Mouse (Mus musculus) intestine, embryonic 16.5 days (tissue): ENCODE measurements around the gene Polr2c. TPM values are rescaled to one million over a fixed set of nuclear protein-coding genes. Genes with fewer than 3 reads are reported as not detected.

Experiments
- ATAC-seq: fragments of 200-750 bp; cut with Nextera tagmentation; 2 replicates; pipeline ENCODE4 v1.8.0; 2017; ENCODE audit warnings: moderate TSS enrichment, moderate library complexity
- H3K27ac ChIP-seq: fragments of 300-500 bp; sonication (generic); 2 replicates; pipeline ENCODE4 v1.5.1; 2014; ENCODE audit warnings: mild to moderate bottlenecking, low read length
- H3K27me3 ChIP-seq: fragments of 300-500 bp; sonication (generic); replicated peaks from 2 replicates; pipeline ENCODE4 v1.6.1; 2014; ENCODE audit warnings: low read length, control low read depth, mixed read lengths; ENCODE audit not compliant: control insufficient read depth, insufficient read depth
- H3K36me3 ChIP-seq: fragments of 300-500 bp; sonication (generic); 2 replicates; pipeline ENCODE4 v1.6.1; 2014; ENCODE audit warnings: low read length, control low read depth; ENCODE audit not compliant: control insufficient read depth, insufficient read depth
- H3K4me1 ChIP-seq: fragments of 300-500 bp; sonication (generic); 2 replicates; pipeline ENCODE4 v1.6.1; 2014; ENCODE audit warnings: low read length, control low read depth, mixed read lengths; ENCODE audit not compliant: control insufficient read depth, insufficient read depth
- H3K4me2 ChIP-seq: fragments of 300-500 bp; sonication (generic); 2 replicates; pipeline ENCODE4 v1.6.1; 2014; ENCODE audit warnings: low read depth, low read length, control low read depth
- H3K4me3 ChIP-seq: fragments of 300-500 bp; sonication (generic); 2 replicates; pipeline ENCODE4 v1.5.1; 2014; ENCODE audit warnings: mild to moderate bottlenecking, low read length
- H3K9ac ChIP-seq: fragments of 300-500 bp; sonication (generic); 2 replicates; pipeline ENCODE4 v1.6.1; 2014; ENCODE audit warnings: low read depth, low read length
- H3K9me3 ChIP-seq: fragments of 300-500 bp; sonication (generic); 2 replicates; pipeline ENCODE4 v1.6.1; 2016; ENCODE audit warnings: low read length, control low read depth; ENCODE audit not compliant: control insufficient read depth
- WGBS: fragments of 180-500 bp; shearing (Covaris S2); extraction: QIAGEN DNeasy Blood & Tissue Kit; methylation state at CpG from one replicate; pipeline ENCODE4 v1.1.7; 2014; 5-methylcytosine and 5-hydroxymethylcytosine counted together
- polyA plus RNA-seq: library from polyadenylated mRNA; unstranded; fragments of >200 nt; fragmentation: Nextera tagmentation; extraction: Ambion mirVana; gene quantifications from 2 replicates; pipeline ENCODE4 v1.2.1, GENCODE M21; 2015

Gene Polr2c
- polyA plus RNA-seq, 1 experiment from 2014 or later: 133 TPM

DNA sequence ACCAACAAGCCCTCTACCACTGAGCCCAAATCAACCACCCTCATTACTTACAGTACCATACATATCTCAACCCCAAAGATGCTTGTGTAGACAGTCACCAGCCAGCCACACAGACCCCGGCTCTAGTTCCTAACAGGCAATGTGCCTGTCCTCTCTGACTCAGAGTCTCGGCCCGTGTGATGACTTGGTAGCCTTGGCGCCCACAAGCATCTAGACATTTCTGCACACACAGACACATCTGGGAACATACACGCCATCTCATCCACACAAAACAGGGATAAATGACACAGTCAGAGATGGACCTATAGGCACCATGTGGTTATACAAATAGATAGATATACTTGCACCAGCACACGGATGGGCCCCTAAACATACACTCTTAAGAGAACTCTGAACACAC is 57.0 kb downstream of the Polr2c start:
- no peak overlapping the region for H3K27ac ChIP-seq
- no peak for ATAC-seq
- H3K4me2 ChIP-seq: no peak overlapping the region
- H3K9ac ChIP-seq: 0 out of 2 replicates have a peak overlapping the region, but pooled peaks have one; percentile 48
- 67% methylated on average over 6 of the region's 6 CpGs for whole genome bisulfite sequencing
- H3K9me3 ChIP-seq: no peaks in the 10 kb centered on the region
- H3K4me1 ChIP-seq: peaks cover 44% of the 10 kb centered on the region
- H3K36me3 ChIP-seq: peaks cover 3% of the 10 kb centered on the region; the same call in 1 of the 2 replicates
- H3K27me3 ChIP-seq: no peaks in the 10 kb centered on the region
- H3K4me3 ChIP-seq: no peak overlapping the region

DNA sequence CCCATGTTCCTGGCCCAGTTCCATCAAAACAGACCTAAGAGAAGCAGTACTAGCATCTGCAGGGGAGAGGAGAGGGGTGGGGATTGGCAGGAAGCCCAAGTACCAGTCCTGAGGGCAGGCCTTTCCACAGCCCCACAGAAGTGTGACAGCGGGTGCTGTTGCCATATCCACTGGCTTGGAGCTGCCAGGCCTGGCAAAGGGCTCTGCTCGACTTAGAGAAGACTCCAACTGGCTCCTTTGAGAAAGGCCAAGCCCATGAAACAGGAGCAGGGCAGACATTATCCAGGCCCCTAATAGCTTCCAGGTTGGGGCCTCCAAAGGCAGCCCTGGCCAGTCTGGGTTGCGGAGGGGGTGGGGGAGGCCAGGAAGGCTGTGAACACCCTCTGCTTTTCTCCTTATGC is 57.5 kb downstream of the Polr2c start:
- Histone ChIP-seq H3K4me2 (no peak overlapping the region), H3K36me3 (no peaks in the 10 kb centered on the region; the same call in 1 of the 2 replicates), H3K4me1 (peaks cover 44% of the 10 kb centered on the region), H3K9ac (no peak overlapping the region), H3K27me3 (no peaks in the 10 kb centered on the region), H3K27ac (0 out of 2 replicates have a peak overlapping the region, but pooled peaks have one; percentile 25), H3K4me3 (no peak overlapping the region), H3K9me3 (no peaks in the 10 kb centered on the region)
- 39% methylated on average over 3 of the region's 3 CpGs for WGBS
- ATAC-seq: no peak

DNA sequence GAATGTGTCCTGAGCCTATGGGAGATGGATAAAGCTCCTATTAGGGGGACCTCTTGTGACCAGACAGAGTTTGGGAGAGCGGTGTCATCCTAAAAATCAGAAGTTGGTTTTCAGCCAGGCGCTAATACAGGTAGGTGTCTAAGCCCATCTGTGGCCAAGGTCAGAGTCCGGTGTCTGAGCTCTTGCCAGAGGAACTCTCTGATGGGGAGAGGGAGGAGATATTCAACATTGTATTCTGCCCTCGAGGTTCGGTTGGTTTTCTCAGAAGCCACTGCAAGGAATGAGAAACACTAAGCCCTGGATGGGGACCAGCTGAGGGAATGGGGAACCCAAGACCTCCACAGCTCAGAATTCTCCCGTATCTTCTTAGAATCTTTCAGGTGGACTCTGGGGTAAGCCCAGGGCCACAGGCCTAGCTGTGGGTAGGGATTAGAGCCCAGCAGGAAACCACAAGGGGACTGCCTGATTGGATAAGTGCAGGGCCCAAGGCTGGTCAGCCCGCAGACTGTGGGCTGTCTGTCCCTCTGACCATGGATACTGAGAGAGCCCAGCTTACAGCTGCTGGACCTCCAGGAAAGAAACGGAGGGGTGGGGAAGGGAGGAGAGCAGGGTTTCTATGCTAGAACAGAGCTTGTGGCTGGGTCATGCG is 59.2 kb downstream of the Polr2c start:
- Histone ChIP-seq H3K36me3 (no peaks in the 10 kb centered on the region; the same call in 1 of the 2 replicates), H3K9me3 (no peaks in the 10 kb centered on the region), H3K27me3 (no peaks in the 10 kb centered on the region), H3K4me3 (peak overlapping the region; percentile 65), H3K27ac (peak overlapping the region; percentile 52; the same call in 1 of the 2 replicates), H3K9ac (peak overlapping the region; percentile 80), H3K4me1 (peaks cover 44% of the 10 kb centered on the region), H3K4me2 (peak overlapping the region; percentile 79)
- 52% methylated on average over 9 of the region's 9 CpGs for WGBS
- no peak for ATAC-seq

- Histone ChIP-seq H3K9ac (peak overlapping the region; percentile 80), H3K27ac (peak overlapping the region; percentile 52; the same call in 1 of the 2 replicates), H3K4me2 (peak overlapping the region; percentile 79), H3K27me3 (no peaks in the 10 kb centered on the region), H3K9me3 (no peaks in the 10 kb centered on the region), H3K4me1 (peaks cover 44% of the 10 kb centered on the region), H3K36me3 (no peaks in the 10 kb centered on the region; the same call in 1 of the 2 replicates), H3K4me3 (peak overlapping the region; percentile 65)
- 9% methylated on average over 10 of the region's 10 CpGs for WGBS
- ATAC-seq: no peak; the same call in 1 of the 2 replicates
Measured at GRCm38 (mm10) chr8:94916960-94917324, 59.7 kb downstream of the Polr2c start.

DNA sequence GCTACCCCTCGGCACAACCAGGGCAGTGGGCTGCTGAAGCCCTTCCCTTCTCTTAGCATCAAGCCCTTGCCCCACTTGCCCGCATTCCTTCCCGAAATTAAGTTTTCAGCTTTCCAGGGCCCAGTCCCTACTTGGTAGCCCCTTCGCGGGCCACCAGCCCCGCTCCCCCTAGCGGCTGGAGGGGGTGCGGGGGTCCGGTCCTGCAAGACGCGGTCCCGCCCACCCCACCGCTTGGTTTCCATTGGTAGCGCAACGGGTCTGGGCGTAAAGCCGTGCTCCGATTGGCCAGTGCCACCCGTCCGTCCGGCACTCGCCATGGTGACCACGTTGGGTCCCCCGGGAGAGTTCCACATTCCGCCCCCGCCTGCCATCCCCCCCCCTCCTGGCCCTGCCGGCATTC is 60.1 kb downstream of the Polr2c start:
- Histone ChIP-seq H3K4me1 (peaks cover 46% of the 10 kb centered on the region), H3K27me3 (no peaks in the 10 kb centered on the region), H3K9ac (peak overlapping the region; percentile 80), H3K36me3 (no peaks in the 10 kb centered on the region; the same call in 1 of the 2 replicates), H3K4me3 (peak overlapping the region; percentile 65), H3K9me3 (no peaks in the 10 kb centered on the region), H3K4me2 (peak overlapping the region; percentile 79), H3K27ac (peak overlapping the region; percentile 72)
- peak; percentile 94 for ATAC-seq
- WGBS: under 1% methylated on average over 27 of the region's 27 CpGs

DNA sequence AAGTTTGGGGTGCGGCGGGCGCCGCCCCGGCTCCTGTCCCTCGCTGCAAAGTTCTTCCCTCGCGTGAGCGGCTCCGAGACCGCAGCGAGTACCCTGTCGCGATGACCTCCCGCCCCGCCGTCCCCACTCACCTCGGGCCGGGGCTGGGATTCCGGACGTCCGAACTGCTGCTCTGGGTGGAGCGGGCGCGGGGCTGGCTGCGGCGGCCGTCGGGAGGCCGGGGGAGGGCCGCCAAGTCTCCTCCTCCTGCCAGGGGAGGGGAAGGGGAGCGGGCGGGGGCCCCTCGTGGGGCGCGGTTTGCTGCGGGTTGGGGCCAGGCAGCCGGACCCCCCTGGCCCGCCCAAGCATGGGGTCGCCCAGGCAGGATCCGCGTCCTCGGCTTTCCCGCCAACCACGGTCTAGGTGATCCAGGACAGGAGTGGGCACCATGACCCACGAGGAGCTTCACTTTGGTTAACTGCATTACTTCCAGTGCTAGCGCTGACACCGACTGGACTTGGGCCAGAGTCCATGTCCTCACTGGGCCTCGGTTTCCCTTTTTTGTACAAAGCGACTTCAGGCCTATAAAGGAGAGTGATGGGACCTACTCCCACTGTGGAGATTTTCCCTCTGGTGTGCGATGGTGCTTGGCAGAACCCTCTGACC is 60.7 kb downstream of the Polr2c start, which contains the start of gene Ccdc102a:
TSS of gene Ccdc102a (minus strand) at position 248 of the 645 bp plus-strand sequence.
- Histone ChIP-seq H3K4me2 (peak within 1 kb of the TSS; percentile 79), H3K9me3 (no peaks in the 10 kb centered on the region), H3K4me1 (peaks cover 51% of the 10 kb centered on the region), H3K27ac (peak within 1 kb of the TSS; percentile 72), H3K36me3 (no peaks in the 10 kb centered on the region), H3K27me3 (no peaks in the 10 kb centered on the region), H3K4me3 (peak within 1 kb of the TSS; percentile 65), H3K9ac (peak within 1 kb of the TSS; percentile 80)
- WGBS: 3% methylated on average over 48 of the region's 51 CpGs
- peak; percentile 73 for ATAC-seq

GRCm38 (mm10) chr8:94919256-94919655 is 62.0 kb downstream of the Polr2c start:
- no peaks in the 10 kb centered on the region for H3K27me3 ChIP-seq
- H3K36me3 ChIP-seq: no peaks in the 10 kb centered on the region
- no peak overlapping the region for H3K4me3 ChIP-seq
- no peak overlapping the region for H3K27ac ChIP-seq
- H3K9me3 ChIP-seq: no peaks in the 10 kb centered on the region
- ATAC-seq: no peak
- H3K4me2 ChIP-seq: no peak overlapping the region
- H3K9ac ChIP-seq: no peak overlapping the region
- H3K4me1 ChIP-seq: peaks cover 39% of the 10 kb centered on the region

- ATAC-seq: no peak
- WGBS: 55% methylated on average over 6 of the region's 6 CpGs
- Histone ChIP-seq H3K36me3 (no peaks in the 10 kb centered on the region), H3K27ac (no peak overlapping the region), H3K9ac (no peak overlapping the region), H3K9me3 (no peaks in the 10 kb centered on the region), H3K4me1 (peaks cover 12% of the 10 kb centered on the region), H3K4me2 (no peak overlapping the region), H3K27me3 (no peaks in the 10 kb centered on the region), H3K4me3 (no peak overlapping the region)
Measured at GRCm38 (mm10) chr8:94922176-94922575, 64.9 kb downstream of the Polr2c start.

DNA sequence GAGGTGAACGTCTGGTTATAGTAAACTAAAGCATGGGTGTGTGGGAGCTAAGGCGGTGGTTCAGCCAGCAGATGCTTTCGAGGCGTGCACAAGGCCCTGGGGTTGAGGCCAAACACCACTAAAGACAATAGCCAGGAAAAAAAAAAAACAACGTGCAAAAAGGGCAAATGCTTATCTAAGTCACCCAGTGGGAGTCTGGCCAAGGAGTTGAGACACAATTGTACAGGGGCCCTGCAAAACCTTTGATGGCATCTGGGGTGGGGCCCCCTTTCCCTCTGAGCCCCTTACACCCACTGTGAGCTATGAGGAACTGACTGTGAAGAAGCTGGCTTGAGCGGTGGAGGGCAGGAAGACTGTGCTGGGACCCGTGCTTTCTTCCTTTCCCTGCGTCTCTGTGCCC is 65.4 kb downstream of the Polr2c start:
- no peak overlapping the region for H3K4me2 ChIP-seq
- H3K9ac ChIP-seq: no peak overlapping the region
- H3K9me3 ChIP-seq: no peaks in the 10 kb centered on the region
- peaks cover 12% of the 10 kb centered on the region for H3K4me1 ChIP-seq
- H3K36me3 ChIP-seq: no peaks in the 10 kb centered on the region
- H3K27ac ChIP-seq: no peak overlapping the region
- H3K4me3 ChIP-seq: no peak overlapping the region
- H3K27me3 ChIP-seq: no peaks in the 10 kb centered on the region
- WGBS: 18% methylated on average over 8 of the region's 8 CpGs
- peak; percentile 32; the same call in 1 of the 2 replicates for ATAC-seq
